Comparison of ENCODE assay signal across 11 mouse cellular contexts in the genomic region with DNA sequence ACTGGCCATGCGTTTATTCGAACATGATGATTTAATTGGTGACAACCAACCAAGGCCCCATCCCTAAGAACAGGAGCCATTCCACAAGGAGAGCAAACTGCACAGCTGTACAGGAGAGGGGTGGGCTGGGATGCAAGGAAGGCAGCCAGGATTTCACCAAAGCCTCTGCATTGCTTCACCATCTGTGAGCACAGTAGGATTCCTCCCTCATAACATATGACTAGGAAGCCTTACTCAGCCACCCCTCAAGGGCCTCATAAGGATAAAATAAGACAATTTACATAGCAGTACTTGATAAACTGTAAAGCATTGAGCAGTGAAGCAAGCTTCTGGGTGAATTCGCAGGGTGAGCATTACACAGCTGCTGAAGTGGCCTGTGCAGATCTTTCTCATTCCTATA. TPM values are rescaled to one million over a fixed set of nuclear protein-coding genes. Genes with fewer than 3 reads are reported as not detected.
DNase-seq lines count a peak whose midpoint lies in the region; ATAC-seq lines count a peak whose summit lies in the region.
"Had no signal": no experiment of that assay in that cellular context is flagged by ENCODE, and none has a peak within 500 bp of the region (broad histone marks: within the 10 kb centered on the region; RNA-seq: fewer than 3 reads in every experiment).

No protein-coding gene starts in this region.

- H3K27me3 ChIP-seq in hindbrain, embryonic 14.5 days (ENCODE audit: control insufficient read depth, insufficient read depth, low read length) = no peaks in the 10 kb centered on the region
- H3K27me3 ChIP-seq in hindbrain, embryonic 10.5 days (ENCODE audit: insufficient read depth, poor library complexity, severe bottlenecking) = no peaks in the 10 kb centered on the region

- ATAC-seq in hindbrain, embryonic 14.5 days (ENCODE audit: low FRiP score) = peak; percentile 83

- no peaks in the 10 kb centered on the region for H3K36me3 ChIP-seq in hindbrain, embryonic 14.5 days (replicated peaks; ENCODE audit: control insufficient read depth, insufficient read depth)
- H3K36me3 ChIP-seq in hindbrain, embryonic 10.5 days = no peaks in the 10 kb centered on the region

- H3K27ac ChIP-seq in hindbrain, embryonic 14.5 days = peak overlapping the region; percentile 44
- no peak overlapping the region for H3K27ac ChIP-seq in hindbrain, embryonic 10.5 days
- H3K27ac ChIP-seq: kidney, postnatal 0 days had no signal

- H3K9ac ChIP-seq in hindbrain, embryonic 14.5 days = no peak overlapping the region

- no peak overlapping the region for H3K4me2 ChIP-seq in hindbrain, embryonic 14.5 days (replicated peaks)
- H3K4me2 ChIP-seq: liver, embryonic 11.5 days had no signal

- DNase-seq in hindbrain, embryonic 14.5 days (ENCODE audit: low spot score) = peak; percentile 36
- DNase-seq in hindbrain, embryonic 10.5 days (ENCODE audit: low spot score) = no peak
- peak; percentile 4 to 12 for DNase-seq in frontal cortex, postnatal 14 days (ENCODE audit: low spot score in 2 of 2)
- peak; percentile 19 for DNase-seq in left cerebral cortex, adult 11 months (ENCODE audit: low spot score)
- peak; percentile 31 to 44 for DNase-seq in right cerebral cortex, adult 2 months (ENCODE audit: low spot score in 2 of 2)
- DNase-seq in thymus, postnatal 36 days = no peak
- no peak for DNase-seq in lung, postnatal 25 days (ENCODE audit: low spot score)
- DNase-seq in ovary, postnatal 14 days (ENCODE audit: low spot score) = no peak
- DNase-seq: thymus, postnatal 4 days had no signal

- WGBS in hindbrain, embryonic 14.5 days = 79% methylated on average over 3 of the region's 3 CpGs
- whole genome bisulfite sequencing in hindbrain, embryonic 10.5 days = 88% methylated on average over 3 of the region's 3 CpGs

- H3K4me1 ChIP-seq in hindbrain, embryonic 14.5 days (replicated peaks; ENCODE audit: control insufficient read depth, insufficient read depth, low read length) = 0 out of 2 replicates have a peak, but pooled peaks cover 3% of the 10 kb centered on the region
- H3K4me1 ChIP-seq in hindbrain, embryonic 10.5 days (replicated peaks) = 0 out of 2 replicates have a peak, but pooled peaks cover 5% of the 10 kb centered on the region

- H3K9me3 ChIP-seq in hindbrain, embryonic 14.5 days (ENCODE audit: control insufficient read depth, low read length) = no peaks in the 10 kb centered on the region
- no peaks in the 10 kb centered on the region for H3K9me3 ChIP-seq in hindbrain, embryonic 10.5 days

- no peak overlapping the region for H3K4me3 ChIP-seq in hindbrain, embryonic 14.5 days (replicated peaks; ENCODE audit: low read length)
- H3K4me3 ChIP-seq in hindbrain, embryonic 10.5 days = no peak overlapping the region

RNA-seq across cellular contexts. Expression of a gene that starts 28.5 kb away (rescaled TPM):
- polyA plus RNA-seq in hindbrain, embryonic 14.5 days (2014; fragmentation: Nextera tagmentation; extraction: Ambion mirVana) = 0.98 and 1.3 TPM in 2 replicates
- polyA plus RNA-seq in hindbrain, embryonic 10.5 days (2016; fragmentation: Nextera tagmentation; extraction: Ambion mirVana) = 0.40 and 0.54 TPM in 2 replicates

Comparison
In these comparisons a context has a peak if more than half of its experiments do, and no peak if none do; other contexts are left out.
1. DNase-seq: peak in hindbrain, embryonic 14.5 days (single experiment), frontal cortex, postnatal 14 days (2 of 2), left cerebral cortex, adult 11 months (single experiment) and right cerebral cortex, adult 2 months (2 of 2); none in hindbrain, embryonic 10.5 days (single experiment), thymus, postnatal 36 days (0 of 2), lung, postnatal 25 days (single experiment) and ovary, postnatal 14 days (single experiment).